Mouse (Mus musculus) right cerebral cortex, postnatal 36 days (tissue): ENCODE measurements around the gene Mycbpap.
A peak's percentile ranks its signal among the peaks of the same experiment; 100 is the strongest.

Experiments
- DNase-seq, 2 experiments: peaks; one replicate each; pipeline ENCODE4 v3.0.0; 2022; ENCODE audit warnings: low spot score in 2 of 2, mixed read lengths in 1 of 2

Gene Mycbpap

GRCm38 (mm10) chr11:94533171-94533570 lies 11.6 kb upstream of the Mycbpap start:
- DNase-seq: peak in 1 of 2 experiments; percentile 59

GRCm38 (mm10) chr11:94528879-94529278 lies 7.3 kb upstream of the Mycbpap start:
- no peak for DNase-seq

GRCm38 (mm10) chr11:94526171-94526879 lies 4.8 kb upstream of the Mycbpap start:
- DNase-seq: no peak

GRCm38 (mm10) chr11:94513452-94513851 lies 8.1 kb downstream of the Mycbpap start:
- DNase-seq: no peak

GRCm38 (mm10) chr11:94508976-94509375 lies 12.6 kb downstream of the Mycbpap start:
- DNase-seq: no peak

GRCm38 (mm10) chr11:94501482-94501881 lies 20.1 kb downstream of the Mycbpap start:
- DNase-seq: no peak

GRCm38 (mm10) chr11:94500362-94500761 lies 21.2 kb downstream of the Mycbpap start:
- no peak for DNase-seq

- no peak for DNase-seq
Observed at GRCm38 (mm10) chr11:94499661-94500152, 21.8 kb downstream of the Mycbpap start, which contains the start of gene Epn3. Epn3 (minus strand) TSS chr11:94499974.

- DNase-seq: no peak
Observed at GRCm38 (mm10) chr11:94499035-94499434, 22.5 kb downstream of the Mycbpap start.

- peak; percentile 38 to 44 for DNase-seq
Observed at GRCm38 (mm10) chr11:94498093-94498996, 23.2 kb downstream of the Mycbpap start.

GRCm38 (mm10) chr11:94495415-94495814 lies 26.1 kb downstream of the Mycbpap start:
- DNase-seq: no peak

GRCm38 (mm10) chr11:94491749-94492099 lies 29.8 kb downstream of the Mycbpap start:
- DNase-seq: no peak

GRCm38 (mm10) chr11:94491035-94491748 lies 30.4 kb downstream of the Mycbpap start:
- no peak for DNase-seq

GRCm38 (mm10) chr11:94489745-94490144 lies 31.8 kb downstream of the Mycbpap start:
- no peak for DNase-seq

GRCm38 (mm10) chr11:94488767-94489533 lies 32.6 kb downstream of the Mycbpap start:
- DNase-seq: no peak

- peak; percentile 78 to 86 for DNase-seq
Observed at GRCm38 (mm10) chr11:94486001-94486400, 35.5 kb downstream of the Mycbpap start, which contains the start of gene Spata20. Spata20 (minus strand) TSS chr11:94486179.

GRCm38 (mm10) chr11:94485223-94485622 lies 36.3 kb downstream of the Mycbpap start:
- no peak for DNase-seq

GRCm38 (mm10) chr11:94484636-94485035 lies 36.9 kb downstream of the Mycbpap start:
- no peak for DNase-seq

- no peak for DNase-seq
Observed at GRCm38 (mm10) chr11:94483921-94484320, 37.6 kb downstream of the Mycbpap start.

- no peak for DNase-seq
Observed at GRCm38 (mm10) chr11:94483436-94483835, 38.1 kb downstream of the Mycbpap start.

- DNase-seq: no peak
Observed at GRCm38 (mm10) chr11:94482738-94483137, 38.8 kb downstream of the Mycbpap start.
